Mouse (Mus musculus) forebrain, embryonic 15.5 days (tissue): ENCODE data around the gene Sod3. TPM values are rescaled to one million over a fixed set of nuclear protein-coding genes. Genes with fewer than 3 reads are reported as not detected.

ENCODE experiments used
- ATAC-seq: fragments of 200-750 bp; cut with Nextera tagmentation; replicated peaks from 2 replicates; pipeline ENCODE4 v1.8.0; 2017; ENCODE audit warnings: mild to moderate bottlenecking, moderate TSS enrichment, moderate library complexity
- H3K27ac ChIP-seq: fragments of 300-500 bp; sonication (generic); replicated peaks from 2 replicates; pipeline ENCODE4 v1.5.1; 2015; ENCODE audit warnings: mild to moderate bottlenecking, inconsistent platforms
- H3K27me3 ChIP-seq: fragments of 300-500 bp; sonication (generic); 2 replicates; pipeline ENCODE4 v1.6.1; 2015; ENCODE audit warnings: inconsistent platforms
- H3K36me3 ChIP-seq: fragments of 300-500 bp; sonication (generic); 2 replicates; pipeline ENCODE4 v1.6.1; 2015; ENCODE audit warnings: mild to moderate bottlenecking, inconsistent platforms
- H3K4me1 ChIP-seq: fragments of 300-500 bp; sonication (generic); 2 replicates; pipeline ENCODE4 v1.6.1; 2015; ENCODE audit warnings: inconsistent platforms
- H3K4me2 ChIP-seq: fragments of 300-500 bp; sonication (generic); replicated peaks from 2 replicates; pipeline ENCODE4 v1.6.1; 2015; ENCODE audit warnings: mild to moderate bottlenecking, inconsistent platforms
- H3K4me3 ChIP-seq: fragments of 300-500 bp; sonication (generic); 2 replicates; pipeline ENCODE4 v1.5.1; 2015; ENCODE audit warnings: mild to moderate bottlenecking, inconsistent platforms
- H3K9ac ChIP-seq: fragments of 300-500 bp; sonication (generic); replicated peaks from 2 replicates; pipeline ENCODE4 v1.6.1; 2015; ENCODE audit warnings: mild to moderate bottlenecking, inconsistent platforms
- H3K9me3 ChIP-seq: fragments of 300-500 bp; sonication (generic); 2 replicates; pipeline ENCODE4 v1.6.1; 2016; ENCODE audit warnings: inconsistent platforms
- WGBS: fragments of 180-500 bp; shearing (Covaris S2); methylation state at CpG from one replicate; pipeline ENCODE4 v1.1.7; 2015; ENCODE audit warnings: mixed read lengths; 5-methylcytosine and 5-hydroxymethylcytosine counted together
- polyA plus RNA-seq: library from polyadenylated mRNA; unstranded; fragments of >200 nt; fragmentation: Nextera tagmentation; extraction: Ambion mirVana; gene quantifications from 2 replicates; pipeline ENCODE4 v1.2.1, GENCODE M21; 2015

Gene Sod3
- polyA plus RNA-seq, 1 experiment from 2014 or later: 1.2 TPM

- no peak overlapping the region for H3K9ac ChIP-seq
- no peak for ATAC-seq
- 97% methylated on average over 5 of the region's 5 CpGs for WGBS
These were observed 20.2 kb downstream of the Sod3 start for GRCm38 (mm10) chr5:52383748-52384147.

GRCm38 (mm10) chr5:52386016-52386415 lies 22.4 kb downstream of the Sod3 start:
- Histone ChIP-seq H3K4me3 (no peak overlapping the region), H3K4me1 (no peaks in the 10 kb centered on the region), H3K9me3 (no peaks in the 10 kb centered on the region), H3K9ac (no peak overlapping the region), H3K27me3 (no peaks in the 10 kb centered on the region), H3K4me2 (no peak overlapping the region), H3K27ac (no peak overlapping the region), H3K36me3 (no peaks in the 10 kb centered on the region)
- 75% methylated on average over 2 of the region's 2 CpGs for WGBS
- ATAC-seq: no peak

More at GRCm38 (mm10) chr5:52383748-52384147, 20.2 kb downstream of the Sod3 start:
- H3K4me1 ChIP-seq: no peaks in the 10 kb centered on the region
- no peaks in the 10 kb centered on the region for H3K36me3 ChIP-seq
- no peak overlapping the region for H3K4me2 ChIP-seq
- no peaks in the 10 kb centered on the region for H3K27me3 ChIP-seq
- H3K27ac ChIP-seq: no peak overlapping the region
- H3K9me3 ChIP-seq: no peaks in the 10 kb centered on the region
- H3K4me3 ChIP-seq: no peak overlapping the region

DNA sequence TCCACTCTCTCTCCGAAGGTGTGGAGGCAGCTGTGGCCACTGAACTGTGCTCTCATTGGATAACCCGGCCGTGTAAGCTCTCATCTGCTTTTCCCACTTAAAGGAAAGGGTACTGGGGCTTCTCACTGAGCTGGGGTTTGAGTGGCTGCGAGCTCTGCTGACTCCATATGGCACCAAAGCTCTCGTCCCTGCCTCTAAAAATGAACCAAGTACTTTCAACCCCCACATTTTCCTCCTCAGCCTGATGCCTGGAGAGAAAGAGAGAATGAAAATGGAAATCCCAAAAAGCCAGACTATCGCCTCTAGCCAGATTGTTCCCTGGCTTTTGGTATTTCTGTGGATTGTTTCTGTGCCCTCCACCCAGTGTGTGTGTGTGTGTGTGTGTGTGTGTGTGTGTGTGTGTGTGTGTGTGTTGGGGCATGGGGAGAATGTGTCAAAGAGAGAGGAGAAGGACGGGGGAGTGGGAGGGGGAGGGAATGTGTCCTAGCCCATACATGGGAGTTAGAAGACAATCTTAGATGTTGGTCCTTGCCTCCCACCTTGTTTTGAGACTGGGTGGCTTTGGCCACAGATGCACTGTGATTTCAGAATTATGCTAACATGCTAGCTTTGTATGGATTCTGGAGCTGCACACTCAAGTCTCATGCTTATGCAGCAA lies 24.6 kb downstream of the Sod3 start:
- Histone ChIP-seq H3K4me2 (no peak overlapping the region), H3K27ac (no peak overlapping the region), H3K36me3 (no peaks in the 10 kb centered on the region), H3K9ac (no peak overlapping the region), H3K4me3 (no peak overlapping the region), H3K27me3 (no peaks in the 10 kb centered on the region), H3K9me3 (no peaks in the 10 kb centered on the region), H3K4me1 (no peaks in the 10 kb centered on the region)
- no peak for ATAC-seq
- 70% methylated on average over 7 of the region's 7 CpGs for WGBS

- Histone ChIP-seq H3K27me3 (no peaks in the 10 kb centered on the region), H3K9me3 (no peaks in the 10 kb centered on the region), H3K4me3 (no peak overlapping the region), H3K36me3 (no peaks in the 10 kb centered on the region), H3K9ac (no peak overlapping the region), H3K4me2 (no peak overlapping the region), H3K4me1 (no peaks in the 10 kb centered on the region), H3K27ac (no peak overlapping the region)
- 92% methylated on average over 6 of the region's 6 CpGs for WGBS
- no peak for ATAC-seq
These were observed 26.8 kb downstream of the Sod3 start for GRCm38 (mm10) chr5:52390381-52390780.

GRCm38 (mm10) chr5:52391471-52391870 lies 27.9 kb downstream of the Sod3 start:
- no peak for ATAC-seq
- Histone ChIP-seq H3K9me3 (no peaks in the 10 kb centered on the region), H3K27ac (no peak overlapping the region), H3K4me3 (no peak overlapping the region), H3K4me1 (no peaks in the 10 kb centered on the region), H3K36me3 (no peaks in the 10 kb centered on the region), H3K9ac (no peak overlapping the region), H3K27me3 (no peaks in the 10 kb centered on the region), H3K4me2 (no peak overlapping the region)
- WGBS: 68% methylated on average over 16 of the region's 16 CpGs

- no peak for ATAC-seq
- H3K9me3 ChIP-seq: no peaks in the 10 kb centered on the region
- no peaks in the 10 kb centered on the region for H3K27me3 ChIP-seq
- H3K4me3 ChIP-seq: no peak overlapping the region
- H3K36me3 ChIP-seq: no peaks in the 10 kb centered on the region
- no peaks in the 10 kb centered on the region for H3K4me1 ChIP-seq
- no peak overlapping the region for H3K9ac ChIP-seq
- 86% methylated on average over 4 of the region's 4 CpGs for WGBS
- no peak overlapping the region for H3K4me2 ChIP-seq
- H3K27ac ChIP-seq: no peak overlapping the region
These were observed 30.2 kb downstream of the Sod3 start for GRCm38 (mm10) chr5:52393756-52394155.

DNA sequence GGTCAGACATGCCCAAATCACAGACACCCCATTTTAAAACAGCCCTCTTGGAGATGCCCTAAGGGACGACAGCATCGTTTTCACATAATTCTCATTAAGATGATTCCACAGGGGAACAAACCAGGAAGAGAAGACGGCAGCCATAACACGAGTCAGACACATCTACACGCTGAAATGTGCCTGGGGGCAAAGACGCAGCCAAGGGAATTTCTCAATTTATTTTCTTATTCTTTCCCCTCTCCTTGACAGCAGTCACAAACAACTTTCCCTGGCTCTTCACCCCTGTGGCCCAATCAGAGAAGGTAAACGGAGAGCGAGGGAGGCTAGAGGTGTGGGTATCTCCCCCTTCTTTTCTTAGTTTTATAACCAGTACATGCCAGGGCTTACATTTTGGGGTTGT lies 40.8 kb downstream of the Sod3 start:
- no peaks in the 10 kb centered on the region for H3K27me3 ChIP-seq
- H3K9ac ChIP-seq: no peak overlapping the region
- no peak overlapping the region for H3K4me2 ChIP-seq
- no peak overlapping the region for H3K27ac ChIP-seq
- 0 out of 2 replicates have a peak, but pooled peaks cover 7% of the 10 kb centered on the region for H3K4me1 ChIP-seq
- H3K4me3 ChIP-seq: no peak overlapping the region
- WGBS: 81% methylated on average over 8 of the region's 8 CpGs
- H3K36me3 ChIP-seq: no peaks in the 10 kb centered on the region
- ATAC-seq: no peak
- H3K9me3 ChIP-seq: no peaks in the 10 kb centered on the region

DNA sequence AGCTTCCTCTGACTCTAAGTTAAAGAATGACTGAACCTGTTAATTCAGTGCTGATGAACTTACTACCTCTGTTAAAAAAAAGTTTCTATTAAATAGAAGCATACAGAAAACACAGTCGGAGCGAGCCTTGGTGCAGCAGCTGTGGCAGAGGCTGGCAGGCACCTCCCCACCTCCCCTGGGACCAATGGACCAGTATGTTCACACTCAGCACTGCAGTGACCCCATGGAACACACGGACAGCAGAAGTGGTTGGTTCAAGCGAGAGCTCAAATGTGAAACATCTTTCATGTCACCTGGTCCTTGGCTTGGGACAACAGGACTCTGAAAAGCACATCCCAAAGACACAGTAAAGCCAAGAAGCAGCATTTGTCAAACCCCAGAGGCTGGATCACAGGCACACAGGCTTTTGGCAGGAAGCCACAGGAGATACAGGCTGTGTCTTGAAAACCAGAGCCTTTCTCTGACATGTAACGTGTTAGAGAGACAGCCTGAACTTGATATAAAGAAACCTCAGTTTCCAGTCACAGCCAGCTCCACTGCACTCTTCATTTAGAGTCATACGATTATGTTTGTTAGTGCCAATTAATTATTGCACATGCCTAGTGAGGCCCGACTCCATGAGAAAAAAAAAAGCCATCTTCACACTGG lies 45.2 kb downstream of the Sod3 start:
- Histone ChIP-seq H3K4me3 (no peak overlapping the region), H3K9me3 (no peaks in the 10 kb centered on the region), H3K4me2 (no peak overlapping the region), H3K36me3 (no peaks in the 10 kb centered on the region), H3K4me1 (0 out of 2 replicates have a peak, but pooled peaks cover 8% of the 10 kb centered on the region), H3K27ac (no peak overlapping the region), H3K9ac (no peak overlapping the region), H3K27me3 (no peaks in the 10 kb centered on the region)
- WGBS: 59% methylated on average over 7 of the region's 7 CpGs
- ATAC-seq: peak; percentile 31; the same call in 1 of the 2 replicates

DNA sequence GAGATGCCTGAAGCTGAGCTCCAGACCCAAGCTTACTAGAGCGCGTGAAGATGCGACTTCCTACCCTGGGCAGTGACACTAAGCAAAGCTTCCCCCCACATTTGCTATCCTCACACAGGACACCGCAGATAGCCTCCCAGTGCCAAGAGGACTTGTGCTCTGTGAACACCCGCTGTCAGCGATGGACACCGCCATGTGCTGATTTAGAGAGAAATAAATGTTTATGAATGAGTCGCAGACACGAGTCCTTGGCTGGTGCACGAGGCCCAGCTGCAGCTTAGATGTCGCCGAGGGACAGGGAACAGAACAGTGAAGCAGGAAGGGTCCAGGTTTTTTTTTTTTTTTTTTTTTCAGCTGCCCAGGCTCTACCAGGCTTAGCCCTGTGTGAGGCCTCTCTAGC lies 46.6 kb downstream of the Sod3 start:
- Histone ChIP-seq H3K36me3 (no peaks in the 10 kb centered on the region), H3K9me3 (no peaks in the 10 kb centered on the region), H3K4me1 (0 out of 2 replicates have a peak, but pooled peaks cover 8% of the 10 kb centered on the region), H3K27me3 (no peaks in the 10 kb centered on the region), H3K27ac (no peak overlapping the region), H3K4me3 (no peak overlapping the region), H3K9ac (no peak overlapping the region), H3K4me2 (no peak overlapping the region)
- no peak for ATAC-seq
- WGBS: 83% methylated on average over 12 of the region's 12 CpGs

GRCm38 (mm10) chr5:52411567-52411966 lies 48.0 kb downstream of the Sod3 start:
- H3K4me3 ChIP-seq: no peak overlapping the region
- WGBS: 62% methylated on average over 3 of the region's 3 CpGs
- H3K9ac ChIP-seq: no peak overlapping the region
- 0 out of 2 replicates have a peak, but pooled peaks cover 8% of the 10 kb centered on the region for H3K4me1 ChIP-seq
- H3K27me3 ChIP-seq: no peaks in the 10 kb centered on the region
- no peak for ATAC-seq
- H3K36me3 ChIP-seq: no peaks in the 10 kb centered on the region
- no peak overlapping the region for H3K27ac ChIP-seq
- H3K9me3 ChIP-seq: no peaks in the 10 kb centered on the region
- no peak overlapping the region for H3K4me2 ChIP-seq

GRCm38 (mm10) chr5:52415193-52415592 lies 51.6 kb downstream of the Sod3 start:
- no peak overlapping the region for H3K9ac ChIP-seq
- H3K27me3 ChIP-seq: no peaks in the 10 kb centered on the region
- H3K4me2 ChIP-seq: no peak overlapping the region
- no peak overlapping the region for H3K4me3 ChIP-seq
- H3K9me3 ChIP-seq: no peaks in the 10 kb centered on the region
- no peak for ATAC-seq
- WGBS: 85% methylated on average over 1 of the region's 1 CpGs
- no peak overlapping the region for H3K27ac ChIP-seq
- no peaks in the 10 kb centered on the region for H3K4me1 ChIP-seq
- H3K36me3 ChIP-seq: no peaks in the 10 kb centered on the region

DNA sequence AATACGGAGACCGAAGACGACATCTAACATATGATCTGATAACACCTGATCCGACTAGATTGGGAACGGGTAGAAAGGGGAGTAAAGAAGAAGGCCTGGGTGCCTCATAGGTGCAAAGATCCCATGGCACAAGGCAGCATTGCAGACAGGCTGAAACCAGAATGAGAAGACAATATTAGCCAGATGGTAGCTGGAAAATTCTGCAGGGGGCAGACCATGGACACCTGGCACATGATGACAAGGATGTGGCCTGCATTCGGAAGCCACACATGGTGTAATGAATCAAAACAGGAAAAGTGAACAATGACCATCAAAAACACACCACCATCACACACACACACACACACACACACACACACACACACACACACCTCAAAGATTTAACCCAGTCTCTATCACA lies 52.3 kb downstream of the Sod3 start:
- Histone ChIP-seq H3K27ac (no peak overlapping the region), H3K27me3 (no peaks in the 10 kb centered on the region), H3K4me2 (no peak overlapping the region), H3K9ac (no peak overlapping the region), H3K36me3 (no peaks in the 10 kb centered on the region), H3K9me3 (no peaks in the 10 kb centered on the region), H3K4me1 (no peaks in the 10 kb centered on the region), H3K4me3 (no peak overlapping the region)
- WGBS: 89% methylated on average over 6 of the region's 6 CpGs
- no peak for ATAC-seq

- H3K9me3 ChIP-seq: no peaks in the 10 kb centered on the region
- H3K4me3 ChIP-seq: no peak overlapping the region
- WGBS: 63% methylated on average over 2 of the region's 2 CpGs
- no peaks in the 10 kb centered on the region for H3K36me3 ChIP-seq
- H3K27ac ChIP-seq: no peak overlapping the region
- no peaks in the 10 kb centered on the region for H3K4me1 ChIP-seq
- H3K4me2 ChIP-seq: no peak overlapping the region
- no peaks in the 10 kb centered on the region for H3K27me3 ChIP-seq
- no peak for ATAC-seq
- no peak overlapping the region for H3K9ac ChIP-seq
These were observed 52.9 kb downstream of the Sod3 start for GRCm38 (mm10) chr5:52416485-52416884.
